Mouse (Mus musculus): ENCODE data around the gene Akap1. TPM values are rescaled to one million over a fixed set of nuclear protein-coding genes. Genes with fewer than 3 reads are reported as not detected.

Akap1 gene
- total RNA-seq, 2 experiments from 2014 or later = 107 to 114 TPM

DNA sequence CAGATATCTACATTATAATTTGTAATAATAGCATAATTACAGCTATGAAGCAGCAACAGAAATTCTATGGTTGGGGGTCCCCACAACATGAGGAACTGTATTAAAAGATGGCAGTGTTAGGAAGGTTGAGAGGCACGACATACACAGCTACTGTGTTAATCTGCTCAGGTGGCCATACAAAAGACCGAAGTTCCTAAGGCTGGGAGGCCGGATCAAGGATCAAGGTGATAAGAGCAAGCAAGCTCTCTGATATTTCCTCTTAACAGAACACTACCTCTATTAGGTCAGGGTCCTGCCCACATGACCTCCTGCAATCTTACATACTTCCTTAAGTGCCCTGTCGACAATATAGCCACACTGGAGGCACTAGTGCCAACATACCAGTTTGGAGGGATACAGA lies 80.9 kb downstream of the Akap1 start:
- no peak for DNase-seq

DNA sequence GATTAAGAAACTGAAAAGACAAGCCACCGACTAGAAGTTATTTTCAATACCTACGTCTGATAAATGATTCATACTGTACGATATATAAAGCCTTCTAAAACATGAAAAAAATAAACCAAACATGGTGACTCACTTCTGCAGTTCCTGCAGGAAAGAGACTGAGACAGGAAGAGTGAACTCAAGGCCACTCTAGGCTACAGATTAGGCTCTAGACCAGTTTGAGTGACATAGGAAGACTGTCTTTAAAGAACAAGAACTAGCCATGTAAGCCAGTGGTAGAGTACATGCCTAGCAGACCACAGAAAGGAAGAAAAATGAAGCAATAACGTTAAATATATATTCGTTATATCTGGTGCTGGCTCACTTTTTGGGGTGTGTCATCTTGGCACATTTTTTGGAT lies 81.9 kb downstream of the Akap1 start:
- DNase-seq = no peak

Other genes starting within 250 kb of the Akap1 start
- 100 to 1,000 TPM; 181 to 262 TPM for gene Msi2, start 146.1 kb downstream of the Akap1 start, total RNA-seq (2021)
- 100 to 1,000 TPM; 178 to 288 TPM for gene Scpep1, start 90.9 kb upstream of the Akap1 start, total RNA-seq (2021)
- gene Elobl, start 102.3 kb upstream of the Akap1 start, total RNA-seq (2021) = not detected
- gene Coil, start 105.7 kb upstream of the Akap1 start, total RNA-seq (2021) = 10 to 100 TPM; 10.2 to 10.7 TPM
- 100 to 1,000 TPM; 146 to 165 TPM for gene Trim25, start 134.8 kb upstream of the Akap1 start, total RNA-seq (2021)
- 10 to 100 TPM; 12.1 to 17.3 TPM for gene Dgke, start 202.3 kb upstream of the Akap1 start, total RNA-seq (2021)
- not detected for gene Gm525, start 209.3 kb upstream of the Akap1 start, total RNA-seq (2021)